Mouse (Mus musculus) activated CD4-positive, CD25-positive, alpha-beta regulatory T cell, adult 9 weeks (primary cell): ENCODE measurements around the gene Tbcc. TPM values are rescaled to one million over a fixed set of nuclear protein-coding genes. Genes with fewer than 3 reads are reported as not detected.

ENCODE experiments used
- polyA plus RNA-seq: library from polyadenylated mRNA; unstranded; fragments of 100-300 nt; shearing (Covaris generic); gene quantifications from one replicate; pipeline ENCODE4 v1.2.1, GENCODE M21; 2017

Tbcc gene
- polyA plus RNA-seq, result 18.5 TPM

DNA sequence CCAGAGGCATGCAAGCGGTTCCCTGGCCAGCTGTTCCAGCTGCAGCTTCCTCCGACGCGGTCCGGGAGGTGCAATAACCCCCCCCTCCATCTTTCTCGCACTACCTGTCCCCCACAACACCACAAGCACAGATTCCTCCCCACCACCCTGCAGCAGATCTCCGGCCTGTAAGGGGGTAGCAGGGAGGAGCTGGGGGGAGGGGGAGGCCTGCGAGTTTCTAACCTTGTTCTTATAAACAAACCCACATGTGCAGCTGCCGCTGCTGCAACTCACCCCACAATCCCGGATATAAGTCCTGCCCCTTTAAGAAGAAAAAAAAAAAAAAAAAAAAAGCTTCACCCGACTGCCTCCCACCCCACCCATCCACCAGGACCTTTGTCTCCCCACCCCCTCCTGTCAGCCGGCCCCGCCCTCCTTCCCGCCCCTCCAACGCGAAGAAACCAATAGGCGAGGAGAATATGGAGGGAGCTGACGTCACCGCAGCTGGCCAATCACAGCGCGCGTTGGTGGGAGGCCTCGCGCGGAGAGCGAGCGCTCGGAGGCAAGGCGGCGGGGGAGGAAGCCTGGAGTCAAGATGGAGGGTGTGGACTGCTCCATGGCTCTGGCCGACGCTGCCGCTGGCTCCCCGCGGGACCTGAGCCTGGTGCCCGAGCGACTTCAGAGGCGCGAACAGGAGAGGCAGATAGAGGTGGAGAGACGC lies at the start of gene Tbcc:
Gene Tbcc (plus strand): TSS at position 569 of the 700 bp plus-strand sequence.

DNA sequence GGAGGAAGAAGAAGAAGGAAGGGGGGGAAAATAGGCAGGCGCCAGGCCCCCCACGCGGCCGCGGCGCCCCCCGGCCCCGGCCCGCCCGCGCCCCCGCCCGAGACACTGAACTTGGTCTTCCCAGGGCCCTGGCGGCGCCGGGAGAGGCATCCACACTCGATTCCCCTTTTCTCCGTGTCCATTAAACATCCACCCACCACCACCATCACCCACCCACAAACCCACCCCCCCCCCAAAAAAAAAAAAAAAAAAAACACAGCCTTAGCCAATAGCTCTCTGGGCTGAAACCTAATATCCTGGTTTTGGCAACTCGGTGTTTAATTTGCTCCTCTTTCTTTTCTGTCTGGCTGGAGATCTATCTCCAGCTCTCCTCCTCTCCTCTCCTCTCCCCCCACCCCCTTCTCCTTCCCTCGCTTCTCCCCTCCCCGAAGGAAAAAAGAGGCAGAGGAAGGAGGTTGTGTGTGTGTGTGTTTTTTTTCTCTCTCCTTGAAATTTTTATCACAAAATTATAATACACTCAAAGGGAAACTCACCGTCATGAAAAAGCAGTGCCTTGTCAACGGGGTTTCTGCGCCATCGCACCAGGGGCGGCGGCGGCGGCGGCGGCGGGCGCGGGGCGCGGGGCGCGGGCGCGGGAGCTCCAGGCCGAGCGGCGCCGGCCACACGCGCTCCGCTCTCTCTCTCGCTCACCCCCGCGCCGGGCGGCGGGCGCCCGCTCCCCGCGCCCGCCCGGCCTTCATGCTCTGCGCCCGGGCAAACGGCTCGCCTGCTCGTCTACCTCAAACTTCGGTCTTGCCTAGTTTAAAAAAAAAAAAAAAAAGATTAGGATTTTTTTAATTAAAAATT lies 32.4 kb upstream of the Tbcc start, which contains the start of gene Bicral:
Gene Bicral (minus strand): TSS at position 580 of the 846 bp plus-strand sequence.

DNA sequence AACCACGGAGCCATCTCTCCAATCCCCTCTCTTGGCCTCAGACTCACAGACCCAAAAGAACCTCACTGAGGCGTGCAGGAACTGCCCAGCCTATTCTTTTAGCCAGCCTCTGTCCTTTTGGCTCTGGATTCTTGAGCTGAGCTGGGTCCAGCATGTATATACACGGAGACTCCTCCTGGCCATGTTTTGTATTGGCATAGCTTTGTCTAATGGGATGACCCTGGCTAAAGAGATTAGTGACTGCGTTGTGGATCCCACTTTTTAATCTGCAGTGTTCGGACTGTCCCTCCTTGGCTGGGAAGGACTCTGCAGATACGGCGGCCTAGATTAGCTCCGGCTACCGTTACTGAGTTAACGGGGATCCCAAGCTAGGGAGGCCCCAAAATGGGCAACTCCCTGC lies 19.7 kb downstream of the Tbcc start, which contains the start of gene Prph2:
Gene Prph2 (plus strand): TSS at position 274 of the 400 bp plus-strand sequence.

Other genes starting within 250 kb of the Tbcc start
- 27.1 TPM for gene Klc4, start 244.7 kb upstream of the Tbcc start, polyA plus RNA-seq
- 62.4 TPM for gene Mrpl2, start 244.5 kb upstream of the Tbcc start, polyA plus RNA-seq
- 12.7 TPM for gene Cul7, start 240.3 kb upstream of the Tbcc start, polyA plus RNA-seq
- 69.6 TPM for gene Rrp36, start 216.3 kb upstream of the Tbcc start, polyA plus RNA-seq
- 184 TPM for gene Mea1, start 211.9 kb upstream of the Tbcc start, polyA plus RNA-seq
- 82.1 TPM for gene Klhdc3, start 209.8 kb upstream of the Tbcc start, polyA plus RNA-seq
- gene Ppp2r5d, start 185.6 kb upstream of the Tbcc start, polyA plus RNA-seq, result 57.8 TPM
- gene Pex6, start 179.2 kb upstream of the Tbcc start, polyA plus RNA-seq, result 3.1 TPM
- 0.27 TPM for gene Gnmt, start 161.5 kb upstream of the Tbcc start, polyA plus RNA-seq
- gene Cnpy3, start 138.5 kb upstream of the Tbcc start, polyA plus RNA-seq, result 57.0 TPM
- gene Ptcra, start 127.0 kb upstream of the Tbcc start, polyA plus RNA-seq, result not detected
- gene 2310039H08Rik, start 118.0 kb upstream of the Tbcc start, polyA plus RNA-seq, result 30.9 TPM
- 154 TPM for gene Rpl7l1, start 108.0 kb upstream of the Tbcc start, polyA plus RNA-seq
- 17.6 TPM for gene Bicral, start 32.2 kb upstream of the Tbcc start, polyA plus RNA-seq
- not detected for gene Prph2, start 19.8 kb downstream of the Tbcc start, polyA plus RNA-seq
- gene Ubr2, start 119.9 kb downstream of the Tbcc start, polyA plus RNA-seq, result 22.2 TPM